Mouse (Mus musculus) heart, adult 2 months (tissue): ENCODE data around the gene Cd300lf.

Source experiments
- CTCF ChIP-seq: fragments of 200-600 bp; IDR thresholded peaks from 2 replicates; pipeline ENCODE4 v1.8.1; 2022; ENCODE audit warnings: antibody characterized with exemption, mild to moderate bottlenecking, moderate library complexity
- EP300 ChIP-seq: fragments of 200-500 bp; IDR thresholded peaks from 2 replicates; pipeline ENCODE4 v1.6.1; 2011; ENCODE audit warnings: low read depth, low read length, control low read depth; ENCODE audit not compliant: insufficient read depth
- POLR2A ChIP-seq: fragments of 200-500 bp; IDR thresholded peaks from 2 replicates; pipeline ENCODE4 v1.6.1; 2011; ENCODE audit warnings: mild to moderate bottlenecking, low read depth, low read length, control low read depth; ENCODE audit not compliant: insufficient read depth

DNA sequence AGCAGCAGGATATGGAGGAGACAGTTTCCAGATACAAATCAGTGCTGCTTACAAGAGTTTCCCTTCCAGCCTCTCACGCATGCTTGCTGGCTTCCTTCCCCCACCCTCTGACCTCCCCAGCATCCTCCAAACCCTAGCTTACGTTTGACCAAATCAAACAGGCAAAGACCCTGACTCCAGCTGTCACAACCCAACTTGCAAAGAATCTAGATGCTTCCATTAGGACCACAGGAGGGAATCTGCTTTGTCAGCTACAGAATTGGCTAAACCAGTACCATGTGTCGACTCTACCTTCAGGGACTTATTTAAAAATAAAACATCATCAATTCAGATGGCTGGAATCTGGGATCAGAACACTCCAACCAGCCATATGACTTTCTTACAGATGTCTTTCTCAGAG is 21.6 kb downstream of the Cd300lf start:
- TF ChIP-seq EP300 (no peak), CTCF (no peak), POLR2A (no peak)
